Mouse (Mus musculus) hindbrain, embryonic 11.5 days (tissue): ENCODE data around the gene Prickle1. TPM values are rescaled to one million over a fixed set of nuclear protein-coding genes. Genes with fewer than 3 reads are reported as not detected.

Source experiments
- ATAC-seq: fragments of 200-750 bp; cut with Nextera tagmentation; 2 replicates; pipeline ENCODE4 v1.8.0; 2017; ENCODE audit warnings: mild to moderate bottlenecking, moderate TSS enrichment, moderate library complexity; ENCODE audit not compliant: low FRiP score
- DNase-seq: peaks from one replicate; pipeline ENCODE4 v3.0.0-alpha.2; 2015; ENCODE audit warnings: low spot score
- H3K27ac ChIP-seq: fragments of 300-500 bp; sonication (generic); 2 replicates; pipeline ENCODE4 v1.5.1; 2014; ENCODE audit warnings: mild to moderate bottlenecking, low read depth, low read length
- H3K27me3 ChIP-seq: fragments of 300-500 bp; sonication (generic); 2 replicates; pipeline ENCODE4 v1.6.1; 2014; ENCODE audit warnings: mild to moderate bottlenecking, low read length, moderate library complexity, mixed read lengths; ENCODE audit not compliant: control insufficient read depth, insufficient read depth
- H3K36me3 ChIP-seq: fragments of 300-500 bp; sonication (generic); 2 replicates; pipeline ENCODE4 v1.6.1; 2014; ENCODE audit warnings: mild to moderate bottlenecking, low read length, moderate library complexity, mixed read lengths; ENCODE audit not compliant: control insufficient read depth, insufficient read depth
- H3K4me1 ChIP-seq: fragments of 300-500 bp; sonication (generic); replicated peaks from 2 replicates; pipeline ENCODE4 v1.6.1; 2014; ENCODE audit warnings: low read length, mixed read lengths; ENCODE audit not compliant: control insufficient read depth, insufficient read depth
- H3K4me2 ChIP-seq: fragments of 300-500 bp; sonication (generic); replicated peaks from 2 replicates; pipeline ENCODE4 v1.6.1; 2014; ENCODE audit warnings: mild to moderate bottlenecking, low read depth, low read length
- H3K4me3 ChIP-seq: fragments of 300-500 bp; sonication (generic); 2 replicates; pipeline ENCODE4 v1.5.1; 2014; ENCODE audit warnings: low read depth, low read length
- H3K9ac ChIP-seq: fragments of 300-500 bp; sonication (generic); 2 replicates; pipeline ENCODE4 v1.6.1; 2014; ENCODE audit warnings: low read depth, low read length
- H3K9me3 ChIP-seq: fragments of 300-500 bp; sonication (generic); 2 replicates; pipeline ENCODE4 v1.6.1; 2016; ENCODE audit warnings: low read length; ENCODE audit not compliant: control insufficient read depth
- WGBS: fragments of 180-500 bp; shearing (Covaris S2); extraction: QIAGEN DNeasy Blood & Tissue Kit; methylation state at CpG from one replicate; pipeline ENCODE4 v1.1.7; 2014; 5-methylcytosine and 5-hydroxymethylcytosine counted together
- polyA plus RNA-seq: library from polyadenylated mRNA; unstranded; fragments of >200 nt; fragmentation: Nextera tagmentation; extraction: Ambion mirVana; gene quantifications from 2 replicates; pipeline ENCODE4 v1.2.1, GENCODE M21; 2014

Prickle1 gene
- polyA plus RNA-seq, 1 experiment from 2014 or later: 17.7 TPM

DNA sequence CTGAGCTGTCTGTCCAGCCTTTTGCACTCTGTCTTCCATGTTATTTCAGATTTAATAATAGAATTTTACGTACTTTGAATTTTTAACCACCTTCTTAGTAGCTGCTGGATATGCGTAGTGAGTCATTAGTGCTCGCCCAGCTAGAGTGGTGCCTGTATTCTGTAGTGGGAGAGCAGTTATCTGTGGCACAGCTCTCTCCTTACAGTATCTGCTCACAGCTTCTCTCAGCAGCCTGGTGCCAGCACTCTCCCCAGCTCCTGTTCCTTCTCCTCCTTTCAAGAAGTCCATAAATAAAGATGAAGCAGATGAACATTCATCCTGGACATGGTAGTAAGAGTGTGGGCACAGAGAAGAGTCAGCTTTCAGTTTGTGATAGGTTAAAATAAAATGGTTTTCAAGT, 121.4 kb downstream of the Prickle1 start:
- DNase-seq: no peak
- H3K4me1 ChIP-seq: no peaks in the 10 kb centered on the region
- H3K9ac ChIP-seq: no peak overlapping the region
- no peaks in the 10 kb centered on the region for H3K36me3 ChIP-seq
- H3K9me3 ChIP-seq: no peaks in the 10 kb centered on the region
- ATAC-seq: no peak
- no peak overlapping the region for H3K27ac ChIP-seq
- no peaks in the 10 kb centered on the region for H3K27me3 ChIP-seq
- no peak overlapping the region for H3K4me2 ChIP-seq
- H3K4me3 ChIP-seq: no peak overlapping the region
- WGBS: 88% methylated on average over 3 of the region's 3 CpGs

DNA sequence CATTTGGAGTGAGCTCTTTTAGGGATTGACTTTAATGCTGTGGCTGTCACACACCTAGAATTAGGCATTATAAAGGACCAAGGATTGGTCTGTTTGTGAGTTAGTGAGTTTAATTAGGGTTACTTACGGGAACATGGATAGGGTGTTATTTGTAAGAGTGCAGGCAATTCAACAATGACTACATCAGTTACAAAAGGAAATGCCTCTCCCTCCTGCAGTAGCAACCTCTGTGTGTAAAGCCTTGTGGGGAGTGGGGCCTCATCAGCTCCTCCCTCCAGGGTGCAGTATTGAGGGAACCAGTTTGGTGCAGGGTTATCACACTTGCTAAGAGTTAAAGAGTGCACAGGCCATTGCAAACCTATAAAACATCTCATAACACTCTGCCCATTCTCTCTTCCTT, 123.6 kb downstream of the Prickle1 start:
- no peak overlapping the region for H3K27ac ChIP-seq

DNA sequence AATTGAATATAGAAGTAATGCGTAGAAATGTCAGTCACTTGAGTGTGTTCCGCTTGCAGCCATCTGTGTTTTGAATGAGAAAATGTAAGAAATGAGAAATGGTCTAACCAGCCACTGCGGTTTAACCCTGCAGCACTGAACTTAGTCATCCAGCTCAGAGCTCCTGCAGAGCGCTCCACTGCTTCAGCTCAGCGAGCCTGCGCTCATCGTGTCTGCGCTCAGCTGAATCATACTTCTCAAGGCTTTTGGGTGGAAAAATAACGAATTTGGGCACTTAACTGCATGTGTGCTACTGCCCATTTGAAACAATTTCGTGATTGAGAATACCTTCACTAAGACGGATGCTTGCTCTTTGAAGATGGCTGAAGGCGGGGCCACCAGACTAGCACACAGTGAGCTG, 124.0 kb downstream of the Prickle1 start:
- no peak overlapping the region for H3K4me3 ChIP-seq
- no peak overlapping the region for H3K27ac ChIP-seq
- 56% methylated on average over 12 of the region's 12 CpGs for WGBS
- H3K9ac ChIP-seq: no peak overlapping the region
- no peak for DNase-seq
- H3K4me1 ChIP-seq: no peaks in the 10 kb centered on the region
- no peaks in the 10 kb centered on the region for H3K36me3 ChIP-seq
- ATAC-seq: no peak
- no peaks in the 10 kb centered on the region for H3K9me3 ChIP-seq
- no peak overlapping the region for H3K4me2 ChIP-seq
- no peaks in the 10 kb centered on the region for H3K27me3 ChIP-seq

More for the DNA sequence above, 123.6 kb downstream of the Prickle1 start:
- Histone ChIP-seq H3K9me3 (no peaks in the 10 kb centered on the region), H3K27me3 (no peaks in the 10 kb centered on the region), H3K36me3 (no peaks in the 10 kb centered on the region), H3K4me2 (no peak overlapping the region), H3K4me3 (no peak overlapping the region), H3K9ac (no peak overlapping the region), H3K4me1 (no peaks in the 10 kb centered on the region)
- WGBS: 65% methylated on average over 1 of the region's 1 CpGs
- ATAC-seq: no peak
- no peak for DNase-seq

GRCm38 (mm10) chr15:93461066-93461465, 134.6 kb downstream of the Prickle1 start:
- DNase-seq: no peak
- Histone ChIP-seq H3K4me1 (no peaks in the 10 kb centered on the region), H3K9me3 (no peaks in the 10 kb centered on the region), H3K4me2 (no peak overlapping the region), H3K27me3 (no peaks in the 10 kb centered on the region), H3K36me3 (no peaks in the 10 kb centered on the region), H3K27ac (no peak overlapping the region), H3K9ac (no peak overlapping the region), H3K4me3 (no peak overlapping the region)
- ATAC-seq: no peak
- WGBS: 97% methylated on average over 23 of the region's 23 CpGs

DNA sequence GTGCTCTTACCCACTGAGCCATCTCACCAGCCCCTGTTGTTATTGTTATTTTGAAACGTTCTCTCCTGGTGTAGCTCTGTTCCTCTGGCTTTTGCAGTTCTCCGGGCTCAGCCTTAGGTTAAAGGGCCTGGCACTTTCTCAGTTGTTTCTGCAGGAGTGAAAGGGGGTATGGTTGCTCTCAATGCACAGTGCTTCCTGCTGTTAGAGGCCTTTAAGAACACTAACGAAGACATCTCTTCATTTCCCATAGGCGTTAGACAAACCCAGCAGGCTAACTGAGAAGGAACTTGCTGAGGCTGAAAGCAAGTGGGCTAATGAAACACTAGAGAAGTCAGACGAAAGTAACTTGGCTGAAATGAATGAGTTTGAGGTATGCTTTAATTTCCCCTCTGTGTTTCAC, 136.3 kb downstream of the Prickle1 start:
- no peak overlapping the region for H3K9ac ChIP-seq
- H3K4me1 ChIP-seq: no peaks in the 10 kb centered on the region
- no peak overlapping the region for H3K4me3 ChIP-seq
- ATAC-seq: no peak
- 69% methylated on average over 5 of the region's 5 CpGs for WGBS
- H3K27me3 ChIP-seq: no peaks in the 10 kb centered on the region
- no peak overlapping the region for H3K4me2 ChIP-seq
- no peaks in the 10 kb centered on the region for H3K36me3 ChIP-seq
- no peaks in the 10 kb centered on the region for H3K9me3 ChIP-seq
- no peak for DNase-seq
- no peak overlapping the region for H3K27ac ChIP-seq

- no peaks in the 10 kb centered on the region for H3K9me3 ChIP-seq
- H3K4me1 ChIP-seq: no peaks in the 10 kb centered on the region
- no peaks in the 10 kb centered on the region for H3K36me3 ChIP-seq
- H3K9ac ChIP-seq: no peak overlapping the region
- H3K27me3 ChIP-seq: no peaks in the 10 kb centered on the region
- H3K4me3 ChIP-seq: no peak overlapping the region
- no peak overlapping the region for H3K27ac ChIP-seq
- no peak overlapping the region for H3K4me2 ChIP-seq
- no peak for ATAC-seq
- no peak for DNase-seq
Observed at GRCm38 (mm10) chr15:93456005-93456404, 139.7 kb downstream of the Prickle1 start.

DNA sequence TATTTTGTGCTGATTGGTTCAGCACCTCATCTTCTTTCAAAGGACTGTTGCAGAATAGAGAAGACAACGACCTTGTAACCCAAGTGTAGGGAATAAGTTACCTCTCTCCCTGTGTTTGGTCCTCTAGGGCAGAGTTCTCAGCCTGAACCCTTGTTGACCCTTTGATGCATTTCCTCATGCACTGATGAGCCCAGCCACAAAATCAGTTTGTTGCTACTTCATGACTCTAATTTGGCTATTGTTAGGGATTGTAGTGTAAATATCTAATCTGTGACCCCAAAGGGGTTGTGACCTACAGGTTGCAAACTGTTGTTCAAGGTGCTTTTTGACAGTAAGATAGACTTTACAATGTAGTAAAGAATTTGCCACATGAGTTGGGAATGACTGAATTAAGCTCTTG, 142.4 kb downstream of the Prickle1 start:
- no peak overlapping the region for H3K27ac ChIP-seq
- no peak overlapping the region for H3K9ac ChIP-seq
- DNase-seq (no peak), ATAC-seq (no peak)
- H3K27me3 ChIP-seq: no peaks in the 10 kb centered on the region
- no peak overlapping the region for H3K4me2 ChIP-seq
- H3K36me3 ChIP-seq: no peaks in the 10 kb centered on the region
- no peak overlapping the region for H3K4me3 ChIP-seq
- H3K9me3 ChIP-seq: no peaks in the 10 kb centered on the region
- WGBS: 83% methylated on average over 1 of the region's 1 CpGs
- no peaks in the 10 kb centered on the region for H3K4me1 ChIP-seq

Other genes with a start within 250 kb of the Prickle1 start
- 161 and 175 TPM in 2 replicates for gene Zcrb1, start 197.6 kb downstream of the Prickle1 start, polyA plus RNA-seq
- 53.9 and 68.7 TPM in 2 replicates for gene Pphln1, start 197.5 kb downstream of the Prickle1 start, polyA plus RNA-seq